In genomic region chr17:81636822-81637221, GRCm38 (mm10) we compare ENCODE assay signal across 19 mouse cellular contexts.
DNase-seq lines count a peak whose midpoint lies in the region; ATAC-seq and TF ChIP-seq lines count a peak whose summit lies in the region.
"Had no signal": no experiment of that assay in that cellular context is flagged by ENCODE, and none has a peak within 500 bp of the region (broad histone marks: within the 10 kb centered on the region; RNA-seq: fewer than 3 reads in every experiment).

No protein-coding gene starts in this region.

- no peaks in the 10 kb centered on the region for H3K9me3 ChIP-seq in kidney, postnatal 0 days (replicated peaks; ENCODE audit: low read length)
- H3K9me3 ChIP-seq in kidney, embryonic 15.5 days (replicated peaks): no peaks in the 10 kb centered on the region
- H3K9me3 ChIP-seq: forebrain, embryonic 15.5 days; heart, embryonic 15.5 days; intestine, embryonic 15.5 days; limb, embryonic 15.5 days had no signal

- H3K4me2 ChIP-seq in kidney, postnatal 0 days (ENCODE audit: low read length): no peak overlapping the region
- no peak overlapping the region for H3K4me2 ChIP-seq in kidney, embryonic 15.5 days
- H3K4me2 ChIP-seq: forebrain, embryonic 15.5 days; heart, embryonic 15.5 days; intestine, embryonic 15.5 days; limb, embryonic 15.5 days had no signal

- no peak overlapping the region for H3K27ac ChIP-seq in kidney, postnatal 0 days
- H3K27ac ChIP-seq in kidney, embryonic 15.5 days: no peak overlapping the region
- H3K27ac ChIP-seq: forebrain, embryonic 15.5 days; heart, embryonic 15.5 days; intestine, embryonic 15.5 days; limb, embryonic 15.5 days had no signal

- no peaks in the 10 kb centered on the region for H3K27me3 ChIP-seq in kidney, postnatal 0 days (ENCODE audit: insufficient read depth, low read length)
- H3K27me3 ChIP-seq in kidney, embryonic 15.5 days: no peaks in the 10 kb centered on the region
- H3K27me3 ChIP-seq: forebrain, embryonic 15.5 days; heart, embryonic 15.5 days; intestine, embryonic 15.5 days; limb, embryonic 15.5 days had no signal

- no peak overlapping the region for H3K4me3 ChIP-seq in kidney, postnatal 0 days (replicated peaks; ENCODE audit: low read depth, low read length)
- no peak overlapping the region for H3K4me3 ChIP-seq in kidney, embryonic 15.5 days (replicated peaks)
- H3K4me3 ChIP-seq: forebrain, embryonic 15.5 days; heart, embryonic 15.5 days; intestine, embryonic 15.5 days; limb, embryonic 15.5 days had no signal

- no peaks in the 10 kb centered on the region for H3K36me3 ChIP-seq in kidney, postnatal 0 days (ENCODE audit: insufficient read depth, low read length)
- H3K36me3 ChIP-seq in kidney, embryonic 15.5 days: no peaks in the 10 kb centered on the region; the same call in 1 of the 2 replicates
- H3K36me3 ChIP-seq: forebrain, embryonic 15.5 days; intestine, embryonic 15.5 days; limb, embryonic 15.5 days had no signal

- TF ChIP-seq POLR2A in brain, embryonic 14.5 days (IDR thresholded peaks at IDR 0.05; ENCODE audit: borderline replicate concordance, extremely low read depth, insufficient read depth, insufficient read length, poor library complexity, severe bottlenecking): no peak

- no peak for TF ChIP-seq CTCF in kidney, postnatal 0 days (IDR thresholded peaks at IDR 0.05; ENCODE audit: low read depth)
- TF ChIP-seq CTCF in brain, embryonic 14.5 days (IDR thresholded peaks at IDR 0.05; ENCODE audit: borderline replicate concordance, extremely low read depth, insufficient read depth, insufficient read length): no peak

- 70% methylated on average over 2 of the region's 2 CpGs for WGBS in kidney, postnatal 0 days
- 85% methylated on average over 2 of the region's 2 CpGs for WGBS in kidney, embryonic 15.5 days

- no peak for ATAC-seq in kidney, postnatal 0 days (replicated peaks; ENCODE audit: low FRiP score, low read depth)
- ATAC-seq in kidney, embryonic 15.5 days (replicated peaks; ENCODE audit: low FRiP score): no peak
- peak; percentile 78 for ATAC-seq in megakaryocyte progenitor cell, adult 5-6 weeks (replicated peaks; ENCODE audit: poor library complexity)
- ATAC-seq: forebrain, embryonic 15.5 days; hindbrain, embryonic 16.5 days; intestine, embryonic 15.5 days; midbrain, embryonic 16.5 days had no signal

- peak; percentile 16 for DNase-seq in cerebellum, adult 9-10 months
- no peak for DNase-seq in cerebellum, adult 11 months
- DNase-seq in kidney, postnatal 0 days (ENCODE audit: low spot score): peak; percentile 6
- peak; percentile 11 for DNase-seq in brain, embryonic 14.5 days (ENCODE audit: low read depth)
- DNase-seq in gastrocnemius, postnatal 10 days: no peak
- DNase-seq in layer of hippocampus, adult 8-10 months (ENCODE audit: low spot score in 2 of 2): no peak
- DNase-seq: adrenal gland, postnatal 25 days; cerebellum, postnatal 36 days; gastrocnemius, postnatal 25 days; kidney, postnatal 4 days; left cerebral cortex, postnatal 4 days had no signal

- H3K4me1 ChIP-seq in kidney, postnatal 0 days (replicated peaks; ENCODE audit: insufficient read depth, low read length): no peaks in the 10 kb centered on the region
- no peaks in the 10 kb centered on the region for H3K4me1 ChIP-seq in kidney, embryonic 15.5 days
- H3K4me1 ChIP-seq: intestine, embryonic 15.5 days; limb, embryonic 15.5 days had no signal

- H3K9ac ChIP-seq in kidney, postnatal 0 days (ENCODE audit: low read depth, low read length): no peak overlapping the region
- H3K9ac ChIP-seq in kidney, embryonic 15.5 days: no peak overlapping the region
- H3K9ac ChIP-seq: forebrain, embryonic 15.5 days; heart, embryonic 15.5 days; intestine, embryonic 15.5 days; limb, embryonic 15.5 days had no signal

Comparison
In these comparisons a context has a peak if more than half of its experiments do, and no peak if none do; other contexts are left out.
1. DNase-seq: peak in cerebellum, adult 9-10 months (single experiment), kidney, postnatal 0 days (single experiment) and brain, embryonic 14.5 days (single experiment); none in cerebellum, adult 11 months (single experiment), gastrocnemius, postnatal 10 days (single experiment) and layer of hippocampus, adult 8-10 months (0 of 2).